Comparison of ENCODE assay signal across 16 mouse cellular contexts in genomic region chr11:113208521-113209072, GRCm38 (mm10).
DNase-seq lines count a peak whose midpoint lies in the region; ATAC-seq and TF ChIP-seq lines count a peak whose summit lies in the region.
"Had no signal": no experiment of that assay in that cellular context is flagged by ENCODE, and none has a peak within 500 bp of the region (broad histone marks: within the 10 kb centered on the region; RNA-seq: fewer than 3 reads in every experiment).

No protein-coding gene starts in this region.

- H3K9me3 ChIP-seq in lung, embryonic 16.5 days (ENCODE audit: control insufficient read depth, low read length): no peaks in the 10 kb centered on the region
- no peaks in the 10 kb centered on the region for H3K9me3 ChIP-seq in intestine, postnatal 0 days (ENCODE audit: control insufficient read depth)
- no peaks in the 10 kb centered on the region for H3K9me3 ChIP-seq in stomach, postnatal 0 days (ENCODE audit: control insufficient read depth, low read length)
- H3K9me3 ChIP-seq: embryonic facial prominence, embryonic 12.5 days; forebrain, embryonic 13.5 days; heart, embryonic 13.5 days; limb, embryonic 12.5 days; neural tube, embryonic 12.5 days had no signal

- 39% methylated on average over 18 of the region's 18 CpGs for WGBS in lung, embryonic 16.5 days
- WGBS in intestine, postnatal 0 days: 44% methylated on average over 18 of the region's 18 CpGs
- WGBS in stomach, postnatal 0 days: 53% methylated on average over 18 of the region's 18 CpGs

- H3K9ac ChIP-seq in lung, embryonic 16.5 days (ENCODE audit: low read length): 0 out of 2 replicates have a peak overlapping the region, but pooled peaks have one; percentile 31
- no peak overlapping the region for H3K9ac ChIP-seq in intestine, postnatal 0 days (ENCODE audit: low read depth, low read length)
- H3K9ac ChIP-seq in stomach, postnatal 0 days (ENCODE audit: low read length): 0 out of 2 replicates have a peak overlapping the region, but pooled peaks have one; percentile 47
- H3K9ac ChIP-seq: embryonic facial prominence, embryonic 12.5 days; forebrain, embryonic 13.5 days; heart, embryonic 13.5 days; limb, embryonic 12.5 days; neural tube, embryonic 12.5 days had no signal

- TF ChIP-seq EP300 in stomach, postnatal 0 days (optimal IDR thresholded peaks at IDR 0.05): no peak

- DNase-seq in lung, postnatal 4 days: no peak
- DNase-seq in ZHBTc4 (ENCODE audit: low read depth, low spot score): peak; percentile 91
- peak; percentile 92 for DNase-seq in stomach, postnatal 0 days (ENCODE audit: low spot score)
- no peak for DNase-seq in adrenal gland, postnatal 4 days (ENCODE audit: low spot score in 2 of 2)
- no peak for DNase-seq in spleen, postnatal 36 days (ENCODE audit: low spot score in 2 of 2)
- DNase-seq: cerebellum, adult 9-10 months; kidney, adult 8-10 months; midbrain, embryonic 14.5 days; thymus, postnatal 4 days had no signal

- H3K27me3 ChIP-seq in lung, embryonic 16.5 days (ENCODE audit: control insufficient read depth, insufficient read depth, low read depth, low read length): no peaks in the 10 kb centered on the region
- H3K27me3 ChIP-seq in intestine, postnatal 0 days (replicated peaks; ENCODE audit: control insufficient read depth, insufficient read depth, low read length): no peaks in the 10 kb centered on the region
- H3K27me3 ChIP-seq in stomach, postnatal 0 days (ENCODE audit: control insufficient read depth, insufficient read depth, low read length): no peaks in the 10 kb centered on the region
- H3K27me3 ChIP-seq: heart, embryonic 13.5 days; limb, embryonic 12.5 days; neural tube, embryonic 12.5 days had no signal

- H3K27ac ChIP-seq in lung, embryonic 16.5 days (ENCODE audit: low read length): no peak overlapping the region
- H3K27ac ChIP-seq in intestine, postnatal 0 days (ENCODE audit: low read depth, low read length): peak overlapping the region; percentile 77
- H3K27ac ChIP-seq in stomach, postnatal 0 days (replicated peaks): peak overlapping the region; percentile 81
- H3K27ac ChIP-seq: embryonic facial prominence, embryonic 12.5 days; forebrain, embryonic 13.5 days; heart, embryonic 13.5 days; limb, embryonic 12.5 days; neural tube, embryonic 12.5 days had no signal

- ATAC-seq in lung, embryonic 16.5 days (ENCODE audit: low read depth): peak; percentile 76
- ATAC-seq in intestine, postnatal 0 days: peak; percentile 89
- peak; percentile 92 for ATAC-seq in stomach, postnatal 0 days (ENCODE audit: low FRiP score, low TSS enrichment)
- ATAC-seq: forebrain, embryonic 13.5 days had no signal

- H3K36me3 ChIP-seq in lung, embryonic 16.5 days (ENCODE audit: control insufficient read depth, insufficient read depth, low read length): no peaks in the 10 kb centered on the region
- no peaks in the 10 kb centered on the region for H3K36me3 ChIP-seq in intestine, postnatal 0 days (ENCODE audit: control insufficient read depth, insufficient read depth)
- H3K36me3 ChIP-seq in stomach, postnatal 0 days (ENCODE audit: control insufficient read depth, insufficient read depth, low read length): no peaks in the 10 kb centered on the region
- H3K36me3 ChIP-seq: embryonic facial prominence, embryonic 12.5 days; heart, embryonic 13.5 days; limb, embryonic 12.5 days; neural tube, embryonic 12.5 days had no signal

- TF ChIP-seq CTCF in intestine, postnatal 0 days (IDR thresholded peaks at IDR 0.05; ENCODE audit: low read depth): no peak
- TF ChIP-seq CTCF in stomach, postnatal 0 days (IDR thresholded peaks at IDR 0.05; ENCODE audit: low read depth): no peak

- peaks cover 11% of the 10 kb centered on the region for H3K4me1 ChIP-seq in lung, embryonic 16.5 days (replicated peaks; ENCODE audit: control insufficient read depth, insufficient read depth, low read length)
- no peaks in the 10 kb centered on the region for H3K4me1 ChIP-seq in intestine, postnatal 0 days (replicated peaks; ENCODE audit: control insufficient read depth, insufficient read depth, low read length)
- H3K4me1 ChIP-seq in stomach, postnatal 0 days (replicated peaks; ENCODE audit: control insufficient read depth, insufficient read depth): peaks cover 4% of the 10 kb centered on the region; the same call in 1 of the 2 replicates
- H3K4me1 ChIP-seq: limb, embryonic 12.5 days had no signal

- H3K4me2 ChIP-seq in lung, embryonic 16.5 days (ENCODE audit: low read depth, low read length): peak overlapping the region; percentile 40
- H3K4me2 ChIP-seq in intestine, postnatal 0 days (replicated peaks; ENCODE audit: low read depth): peak overlapping the region; percentile 58
- H3K4me2 ChIP-seq in stomach, postnatal 0 days (replicated peaks; ENCODE audit: low read depth): peak overlapping the region; percentile 37
- H3K4me2 ChIP-seq: embryonic facial prominence, embryonic 12.5 days; forebrain, embryonic 13.5 days; heart, embryonic 13.5 days; limb, embryonic 12.5 days; neural tube, embryonic 12.5 days had no signal

- H3K4me3 ChIP-seq in lung, embryonic 16.5 days (ENCODE audit: low read length): no peak overlapping the region; the same call in 1 of the 2 replicates
- peak overlapping the region; percentile 25; the same call in 1 of the 2 replicates for H3K4me3 ChIP-seq in intestine, postnatal 0 days (ENCODE audit: low read depth, low read length)
- H3K4me3 ChIP-seq in stomach, postnatal 0 days (ENCODE audit: low read depth, low read length): no peak overlapping the region
- H3K4me3 ChIP-seq: embryonic facial prominence, embryonic 12.5 days; forebrain, embryonic 13.5 days; heart, embryonic 13.5 days; limb, embryonic 12.5 days; neural tube, embryonic 12.5 days had no signal

Comparison
In these comparisons a context has a peak if more than half of its experiments do, and no peak if none do; other contexts are left out.
1. DNase-seq: peak in ZHBTc4 (single experiment) and stomach, postnatal 0 days (single experiment); none in lung, postnatal 4 days (0 of 2), adrenal gland, postnatal 4 days (0 of 2) and spleen, postnatal 36 days (0 of 2).
2. Peak in every context shown above with its lines, with median percentiles within 50 percentile points of each other: ATAC-seq and H3K4me2 ChIP-seq.